Mouse (Mus musculus): ENCODE data around the gene Lhfp. TPM values are rescaled to one million over a fixed set of nuclear protein-coding genes. Genes with fewer than 3 reads are reported as not detected.
"Not testable (repeated sequence)": the region's sequence is repeated elsewhere in the genome, so short reads cannot be mapped to it uniquely, and the experiment has no call there.

Gene Lhfp
- total and polyA plus RNA-seq, 3 experiments, result 51.4 to 79.4 (median 53.5) TPM

DNA sequence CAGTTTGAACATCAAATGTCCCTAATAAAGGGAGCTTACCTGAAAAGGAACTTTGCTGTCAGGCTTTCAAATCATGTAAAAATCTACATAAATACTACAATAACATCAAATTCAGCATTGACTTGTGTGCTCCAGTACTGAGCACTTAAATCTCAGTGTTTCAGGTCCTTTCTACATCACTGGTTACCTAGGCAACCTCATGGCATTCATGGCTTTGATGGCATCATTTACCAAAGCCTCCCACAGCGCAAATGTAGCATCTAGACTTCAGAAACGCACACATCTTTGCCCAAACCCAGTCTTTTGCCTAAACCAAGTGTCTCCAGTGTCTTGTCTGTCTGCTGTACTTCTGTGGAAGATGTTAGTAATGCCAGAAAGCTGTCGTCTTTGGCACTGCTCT lies 225.7 kb downstream of the Lhfp start:
- intact Hi-C loops (cut with DNase I), result no loop called here
- DNase-seq, result no peak
- Histone ChIP-seq H3K27me3 (ENCODE audit: control insufficient read depth, insufficient read depth, low read length) (no peaks in the 10 kb centered on the region), H3K79me2 (replicated peaks; ENCODE audit: control insufficient read depth, insufficient read depth, low read length) (no peaks in the 10 kb centered on the region), H3K9ac (ENCODE audit: low read depth, low read length) (no peak overlapping the region), H3K27ac (no peak overlapping the region), H3K36me3 (ENCODE audit: control insufficient read depth, insufficient read depth, low read length) (no peaks in the 10 kb centered on the region), H3K4me3 (no peak overlapping the region), H3K4me1 (ENCODE audit: control insufficient read depth, insufficient read depth, low read length) (no peaks in the 10 kb centered on the region)
- WGBS, result 94% methylated on average over 3 of the region's 3 CpGs
- no peak for TF ChIP-seq EP300 (IDR thresholded peaks at IDR 0.05; ENCODE audit: insufficient read depth, low read depth, low read length)
- TF ChIP-seq CTCF (IDR thresholded peaks at IDR 0.05), result no peak
- no peak for TF ChIP-seq POLR2A (IDR thresholded peaks at IDR 0.05; ENCODE audit: insufficient read depth, low read depth, low read length)

DNA sequence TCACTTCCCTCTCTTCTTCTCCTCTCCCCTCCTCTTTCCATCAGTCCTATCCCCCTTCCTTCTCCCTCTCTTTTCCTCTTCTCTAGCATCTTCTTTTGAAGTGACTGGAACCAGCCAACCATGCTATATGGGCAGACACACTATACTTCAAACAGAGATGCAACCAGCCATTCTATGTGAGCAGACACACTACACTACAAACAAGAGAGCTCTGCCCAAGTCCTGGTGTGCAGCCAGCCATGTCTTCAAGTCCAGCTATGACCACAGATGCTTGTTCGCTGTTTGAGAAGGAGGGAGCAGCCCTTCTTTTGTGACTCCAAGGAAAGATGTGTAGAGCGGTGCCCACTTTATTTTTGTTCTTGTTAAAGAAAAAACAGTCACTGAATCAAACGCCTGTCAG lies 231.9 kb downstream of the Lhfp start:
- TF ChIP-seq CTCF (IDR thresholded peaks at IDR 0.05), result no peak
- Histone ChIP-seq H3K36me3 (ENCODE audit: control insufficient read depth, insufficient read depth, low read length) (no peaks in the 10 kb centered on the region), H3K27me3 (ENCODE audit: control insufficient read depth, insufficient read depth, low read length) (no peaks in the 10 kb centered on the region), H3K4me3 (no peak overlapping the region), H3K4me1 (ENCODE audit: control insufficient read depth, insufficient read depth, low read length) (no peaks in the 10 kb centered on the region), H3K9ac (ENCODE audit: low read depth, low read length) (no peak overlapping the region), H3K27ac (no peak overlapping the region), H3K79me2 (replicated peaks; ENCODE audit: control insufficient read depth, insufficient read depth, low read length) (no peaks in the 10 kb centered on the region)
- intact Hi-C loops (cut with DNase I), result no loop called here
- no peak for DNase-seq
- WGBS, result 98% methylated on average over 3 of the region's 3 CpGs

DNA sequence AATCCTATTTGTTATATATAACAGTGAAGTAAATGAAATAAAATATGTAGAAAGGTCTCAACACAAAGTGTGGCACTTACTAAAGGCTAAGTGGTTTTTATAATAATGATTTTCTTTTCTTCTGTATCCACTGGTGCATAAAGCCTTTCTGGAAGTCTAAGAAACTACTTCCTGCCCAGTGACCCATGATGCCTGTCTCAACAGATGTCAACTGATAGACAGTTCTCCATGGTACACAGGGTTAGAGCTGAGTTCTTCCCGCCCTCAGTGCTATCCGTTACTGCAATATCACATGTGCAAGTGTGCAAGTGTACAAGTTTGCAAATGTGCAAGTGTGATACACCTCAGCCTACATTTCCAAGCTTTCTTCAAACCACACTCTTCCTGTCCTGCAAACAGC lies 236.7 kb downstream of the Lhfp start:
- no peaks in the 10 kb centered on the region for H3K79me2 ChIP-seq (replicated peaks; ENCODE audit: control insufficient read depth, insufficient read depth, low read length)
- no peak overlapping the region for H3K4me3 ChIP-seq
- H3K9ac ChIP-seq (ENCODE audit: low read depth, low read length), result no peak overlapping the region
- TF ChIP-seq CTCF (IDR thresholded peaks at IDR 0.05), result no peak
- TF ChIP-seq EP300 (IDR thresholded peaks at IDR 0.05; ENCODE audit: insufficient read depth, low read depth, low read length), result no peak
- no peak for TF ChIP-seq POLR2A (IDR thresholded peaks at IDR 0.05; ENCODE audit: insufficient read depth, low read depth, low read length)
- H3K27ac ChIP-seq, result no peak overlapping the region
- no peaks in the 10 kb centered on the region for H3K4me1 ChIP-seq (ENCODE audit: control insufficient read depth, insufficient read depth, low read length)
- H3K36me3 ChIP-seq (ENCODE audit: control insufficient read depth, insufficient read depth, low read length), result no peaks in the 10 kb centered on the region
- intact Hi-C loops (cut with DNase I), result no loop called here
- 86% methylated on average over 2 of the region's 2 CpGs for WGBS
- no peak for DNase-seq
- H3K27me3 ChIP-seq (ENCODE audit: control insufficient read depth, insufficient read depth, low read length), result no peaks in the 10 kb centered on the region

DNA sequence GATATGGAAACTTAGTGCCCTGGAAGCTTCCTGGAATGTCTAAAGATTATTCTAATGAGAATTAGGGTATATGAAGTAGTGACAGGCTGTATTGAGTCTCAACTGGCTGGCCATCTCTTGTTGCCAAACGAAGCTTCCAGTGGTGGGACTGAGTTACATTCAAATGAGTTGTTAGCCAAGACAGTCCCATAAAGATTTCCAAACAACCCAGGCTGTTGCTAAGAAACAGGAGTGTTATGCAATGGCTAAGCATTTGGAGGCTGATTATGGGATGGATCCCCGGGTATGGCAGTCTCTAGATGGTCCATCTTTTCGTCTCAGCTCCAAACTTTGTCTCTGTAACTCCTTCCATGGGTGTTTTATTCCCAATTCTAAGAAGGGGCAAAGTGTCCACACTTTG lies 240.7 kb downstream of the Lhfp start:
- WGBS, result 82% methylated on average over 3 of the region's 3 CpGs
- H3K4me3 ChIP-seq; H3K36me3 ChIP-seq (ENCODE audit: control insufficient read depth, insufficient read depth, low read length); DNase-seq; H3K9ac ChIP-seq (ENCODE audit: low read depth, low read length); intact Hi-C loops (cut with DNase I); H3K27me3 ChIP-seq (ENCODE audit: control insufficient read depth, insufficient read depth, low read length); H3K27ac ChIP-seq; H3K4me1 ChIP-seq (ENCODE audit: control insufficient read depth, insufficient read depth, low read length); H3K79me2 ChIP-seq (replicated peaks; ENCODE audit: control insufficient read depth, insufficient read depth, low read length): not testable (repeated sequence)

DNA sequence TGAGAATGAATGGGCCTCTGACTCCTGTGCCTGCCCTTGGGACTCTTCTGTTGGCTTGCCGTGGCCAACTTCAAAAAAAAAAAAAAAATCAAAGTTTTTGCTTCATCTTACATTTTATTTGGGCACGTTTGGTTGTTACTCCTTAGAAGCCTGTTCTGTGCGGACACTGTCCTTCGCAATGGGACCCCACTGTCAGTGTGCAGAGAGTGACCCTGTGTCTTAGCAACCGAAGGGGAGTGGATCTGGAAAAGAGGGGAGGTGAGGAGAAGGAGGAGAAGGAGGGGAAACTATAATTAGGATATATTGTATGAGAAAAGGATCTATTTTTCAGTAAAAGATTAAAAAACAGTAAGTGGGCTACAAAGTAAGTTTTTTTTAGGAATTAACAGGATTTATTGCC lies 242.7 kb downstream of the Lhfp start:
- no peak overlapping the region for H3K4me3 ChIP-seq
- no peaks in the 10 kb centered on the region for H3K79me2 ChIP-seq (replicated peaks; ENCODE audit: control insufficient read depth, insufficient read depth, low read length)
- 89% methylated on average over 5 of the region's 5 CpGs for WGBS
- H3K36me3 ChIP-seq (ENCODE audit: control insufficient read depth, insufficient read depth, low read length), result no peaks in the 10 kb centered on the region
- intact Hi-C loops (cut with DNase I), result no loop called here
- no peak for TF ChIP-seq EP300 (IDR thresholded peaks at IDR 0.05; ENCODE audit: insufficient read depth, low read depth, low read length)
- no peak for TF ChIP-seq CTCF (IDR thresholded peaks at IDR 0.05)
- TF ChIP-seq POLR2A (IDR thresholded peaks at IDR 0.05; ENCODE audit: insufficient read depth, low read depth, low read length), result no peak
- no peaks in the 10 kb centered on the region for H3K27me3 ChIP-seq (ENCODE audit: control insufficient read depth, insufficient read depth, low read length)
- no peak for DNase-seq
- H3K27ac ChIP-seq, result no peak overlapping the region
- no peak overlapping the region for H3K9ac ChIP-seq (ENCODE audit: low read depth, low read length)
- H3K4me1 ChIP-seq (ENCODE audit: control insufficient read depth, insufficient read depth, low read length), result peaks cover 2% of the 10 kb centered on the region; the same call in 1 of the 2 replicates

DNA sequence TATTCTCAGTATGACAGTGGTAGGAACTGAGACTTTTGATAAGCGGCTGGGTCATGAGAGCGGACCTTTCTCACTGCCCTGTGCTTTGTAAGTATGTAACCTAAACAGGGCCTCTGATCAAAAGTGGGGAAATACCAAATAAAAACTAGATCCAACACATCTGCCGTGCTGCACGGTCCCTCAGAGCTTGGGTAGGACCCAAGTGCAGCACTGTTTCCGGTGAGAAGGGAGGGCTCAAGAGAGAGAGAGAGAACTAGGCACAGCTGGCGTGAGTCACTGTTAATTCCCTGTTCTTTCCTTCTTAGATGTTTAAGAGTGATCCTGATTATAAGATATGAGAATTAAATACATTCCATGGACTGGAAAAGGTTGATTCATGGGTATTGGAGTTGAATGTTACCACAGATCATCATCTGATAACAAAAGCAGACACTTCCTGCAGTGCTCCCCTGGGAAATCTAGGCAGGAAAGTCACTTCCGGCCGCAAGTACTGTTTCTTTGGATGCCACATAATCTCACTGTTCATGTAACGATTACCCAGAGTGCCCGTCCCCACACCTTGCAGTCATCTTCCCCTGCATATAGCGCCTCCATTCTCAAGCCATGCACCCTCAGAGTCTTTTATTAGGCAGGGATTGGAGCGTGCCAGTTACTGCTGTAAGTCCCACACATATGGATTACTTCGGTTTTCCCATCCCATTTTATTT lies 243.3 kb downstream of the Lhfp start:
- H3K79me2 ChIP-seq (replicated peaks; ENCODE audit: control insufficient read depth, insufficient read depth, low read length), result no peaks in the 10 kb centered on the region
- 42% methylated on average over 13 of the region's 13 CpGs for WGBS
- intact Hi-C loops (cut with DNase I), result no loop called here
- no peaks in the 10 kb centered on the region for H3K36me3 ChIP-seq (ENCODE audit: control insufficient read depth, insufficient read depth, low read length)
- TF ChIP-seq EP300 (IDR thresholded peaks at IDR 0.05; ENCODE audit: insufficient read depth, low read depth, low read length) (no peak), CTCF (IDR thresholded peaks at IDR 0.05) (no peak)
- peak in 1 of 2 experiments; percentile 26 for DNase-seq
- H3K27me3 ChIP-seq (ENCODE audit: control insufficient read depth, insufficient read depth, low read length), result no peaks in the 10 kb centered on the region
- H3K9ac ChIP-seq (ENCODE audit: low read depth, low read length), result no peak overlapping the region
- no peak overlapping the region for H3K4me3 ChIP-seq
- H3K4me1 ChIP-seq (ENCODE audit: control insufficient read depth, insufficient read depth, low read length), result peaks cover 2% of the 10 kb centered on the region; the same call in 1 of the 2 replicates
- no peak overlapping the region for H3K27ac ChIP-seq
